In genomic region chr19:5819549-5819948, GRCm38 (mm10) we compare ENCODE assay signal across 8 mouse cellular contexts. TPM values are rescaled to one million over a fixed set of nuclear protein-coding genes. Genes with fewer than 3 reads are reported as not detected.
DNase-seq lines count a peak whose midpoint lies in the region; ATAC-seq and TF ChIP-seq lines count a peak whose summit lies in the region.

No protein-coding gene starts in this region.

- ATAC-seq in common myeloid progenitor, adult 5-6 weeks (replicated peaks; ENCODE audit: low read depth, poor library complexity, severe bottlenecking), result peak; percentile 60; the same call in 1 of the 2 replicates

- no peak for DNase-seq in layer of hippocampus, adult 2 months (ENCODE audit: low spot score in 2 of 2)
- DNase-seq in layer of hippocampus, postnatal 10 days (ENCODE audit: low spot score in 2 of 2), result no peak
- peak; percentile 82 to 90 for DNase-seq in kidney, adult 8-10 months
- peak; percentile 71 for DNase-seq in lung, postnatal 14 days
- DNase-seq in urinary bladder, postnatal 4 days (ENCODE audit: low spot score in 2 of 2), result no peak
- no peak for DNase-seq in ovary, postnatal 14 days (ENCODE audit: low spot score)
- no peak for DNase-seq in urinary bladder, adult 18-20 months (ENCODE audit: low spot score in 2 of 2)

- peak overlapping the region; percentile 64 for H3K27ac ChIP-seq in layer of hippocampus, adult 2 months

- no peak overlapping the region for H3K4me3 ChIP-seq in layer of hippocampus, adult 2 months

- peak; percentile 70 for TF ChIP-seq CTCF in layer of hippocampus, adult 2 months (conservative IDR thresholded peaks at IDR 0.05)

RNA-seq across cellular contexts. Expression of gene Scyl1, which starts 48.3 kb away (rescaled TPM):
- total RNA-seq in layer of hippocampus, adult 2 months (2021), result 10 to 100 TPM; 74.1 to 80.9 TPM
- 10 to 100 TPM; 67.3 to 72.8 TPM for total RNA-seq in layer of hippocampus, postnatal 10 days (2021)
- 23.5 and 30.9 TPM in 2 replicates for total RNA-seq in common myeloid progenitor, adult 5-6 weeks (2017)

RNA-seq across cellular contexts. Expression of gene Frmd8, which starts 55.5 kb away (rescaled TPM):
- total RNA-seq in layer of hippocampus, adult 2 months (2021), result 10 to 100 TPM in 1 of 2 experiments, 1 to 10 TPM in 1; 9.5 to 10.6 TPM
- 10 to 100 TPM; 10.7 to 14.8 TPM for total RNA-seq in layer of hippocampus, postnatal 10 days (2021)
- total RNA-seq in common myeloid progenitor, adult 5-6 weeks (2017), result 21.1 and 26.8 TPM in 2 replicates

RNA-seq across cellular contexts. Expression of gene Slc25a45, which starts 58.1 kb away (rescaled TPM):
- total RNA-seq in layer of hippocampus, adult 2 months (2021), result 1 to 10 TPM; 3.5 to 3.6 TPM
- total RNA-seq in layer of hippocampus, postnatal 10 days (2021), result 1 to 10 TPM; 2.1 to 3.6 TPM
- total RNA-seq in common myeloid progenitor, adult 5-6 weeks (2017), result 34.0 and 41.0 TPM in 2 replicates

Comparison
In these comparisons a context has a peak if more than half of its experiments do, and no peak if none do; other contexts are left out.
1. DNase-seq: peak in kidney, adult 8-10 months (2 of 2) and lung, postnatal 14 days (single experiment); none in layer of hippocampus, adult 2 months (0 of 2), layer of hippocampus, postnatal 10 days (0 of 2), urinary bladder, postnatal 4 days (0 of 2), ovary, postnatal 14 days (single experiment) and urinary bladder, adult 18-20 months (0 of 2).